Mouse (Mus musculus) Patski (cell line): ENCODE data around the gene Tbc1d8. TPM values are rescaled to one million over a fixed set of nuclear protein-coding genes. Genes with fewer than 3 reads are reported as not detected.
A peak's percentile ranks its signal among the peaks of the same experiment; 100 is the strongest.

Experiments used
- ATAC-seq: fragments of 100-300 bp; one replicate; pipeline ENCODE4 v1.8.0; 2021
- CTCF ChIA-PET: fragments of 350-600 bp; sonication (Branson Sonifier 250); formaldehyde crosslinking; loops from one replicate; lab custom pipeline; 2022; ENCODE audit warnings: inconsistent platforms; lab: Charles Lee
- POLR2A ChIA-PET: fragments of 350-600 bp; sonication (Branson Sonifier 250); formaldehyde crosslinking; loops from one replicate; lab custom pipeline; 2022; ENCODE audit warnings: antibody characterized with exemption, inconsistent platforms; lab: Charles Lee
- DNase-seq: peaks from one replicate; pipeline ENCODE4 v3.0.0-alpha.2; 2011; ENCODE audit warnings: low read depth, low spot score
- H3K27me3 ChIP-seq: fragments of 371-371 bp; one replicate; pipeline ENCODE4 v1.5.1; 2021
- CTCF ChIP-seq: fragments of 100-300 bp; IDR thresholded peaks from one replicate; pipeline ENCODE4 v1.5.1; 2021
- in situ Hi-C: fragments of 300-500 bp; cut with MboI; formaldehyde crosslinking; loops from 3 replicates; pipeline ENCODE4 v1.11.1; 2018; ENCODE audit warnings: low pct_unique_long_range_greater_than_20kb, mixed read lengths
- polyA plus RNA-seq: library from polyadenylated mRNA; unstranded; gene quantifications from one replicate; pipeline ENCODE4 v1.2.3, GENCODE M21; 2021

Tbc1d8 gene
- polyA plus RNA-seq, 1 experiment from 2014 or later = 3.0 TPM

DNA sequence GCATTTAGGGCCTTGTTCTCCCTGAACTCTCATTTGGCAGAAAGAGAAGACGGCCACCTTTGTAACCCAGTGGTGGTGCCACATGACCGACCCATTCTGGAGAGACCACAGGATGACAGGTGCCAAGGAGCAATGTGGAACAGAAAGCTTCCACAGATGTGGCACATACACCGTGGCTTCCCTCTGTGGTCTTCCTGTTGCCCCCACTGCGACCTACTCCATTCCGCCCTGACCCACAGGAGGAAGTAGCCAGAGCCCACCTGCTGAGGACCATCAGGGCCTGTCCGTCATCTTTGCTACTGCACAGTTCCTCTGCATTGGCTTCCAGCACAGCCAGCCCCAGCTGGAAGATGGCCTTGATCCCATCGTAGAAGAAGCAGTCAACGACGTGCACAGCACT, 97.5 kb downstream of the Tbc1d8 start:
- TF ChIP-seq CTCF = no peak
- DNase-seq (no peak), ATAC-seq (no peak)
- no peaks in the 10 kb centered on the region for H3K27me3 ChIP-seq
- in situ Hi-C loops = loop anchor here (25.0 kb wide), 1 partner anchor 281 kb away; the partner anchor contains the start of gene Creg2
- POLR2A ChIA-PET = no interaction called here
- CTCF ChIA-PET = interaction anchor here (1.0 kb wide), 1 partner anchor 9 kb away, joined by 3 read pairs; no protein-coding TSS in a partner anchor

DNA sequence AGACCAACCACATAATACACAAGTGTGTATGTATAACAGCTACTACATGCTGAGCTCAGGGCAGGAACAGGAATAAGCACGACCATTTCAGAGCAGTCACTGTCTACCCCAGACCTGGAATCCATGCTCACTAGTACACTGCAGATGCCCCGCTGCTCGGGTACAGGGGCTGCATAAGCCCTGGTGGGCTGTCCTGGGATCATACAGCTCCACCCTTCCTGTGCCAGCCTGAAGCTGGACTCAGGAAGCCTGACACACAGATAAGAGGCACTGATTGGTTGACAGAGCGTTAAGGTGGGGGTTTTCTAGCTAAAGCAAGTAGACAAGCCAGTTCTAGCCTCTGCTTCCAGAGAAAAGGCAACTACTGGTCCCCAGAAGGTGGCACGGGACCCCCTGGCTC, 99.5 kb downstream of the Tbc1d8 start:
- ChIA-PET POLR2A (interaction anchor here (0.6 kb wide), 1 partner anchor 39 kb away, joined by 3 read pairs; no protein-coding TSS in a partner anchor), CTCF (interaction anchor here (0.7 kb wide), 1 partner anchor 377 kb away, joined by 3 read pairs; no protein-coding TSS in a partner anchor)
- in situ Hi-C loops = loop anchor here (25.0 kb wide), 1 partner anchor 283 kb away; the partner anchor contains the start of gene Creg2
- DNase-seq (no peak), ATAC-seq (no peak)
- H3K27me3 ChIP-seq = no peaks in the 10 kb centered on the region
- no peak for TF ChIP-seq CTCF

DNA sequence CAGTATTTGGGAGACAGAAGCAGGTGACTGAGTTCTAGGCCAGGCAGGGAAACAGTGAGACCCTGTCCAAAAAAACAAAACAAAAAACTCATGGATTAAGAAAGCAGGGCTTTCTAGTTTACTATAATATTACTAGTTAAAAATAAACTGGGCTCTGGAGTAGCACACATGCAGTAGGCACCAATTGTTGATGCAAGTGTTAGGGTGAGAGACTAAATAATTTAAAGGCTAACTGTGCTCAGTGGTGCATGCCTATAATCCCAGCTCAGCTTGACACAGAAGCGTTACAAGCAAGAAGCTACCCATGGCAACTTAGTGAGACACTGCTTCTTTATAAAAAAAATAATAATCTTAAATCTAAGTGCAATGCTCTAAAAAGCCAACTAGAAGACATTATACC, 100.0 kb downstream of the Tbc1d8 start:
- DNase-seq = no peak
- TF ChIP-seq CTCF = no peak
- ATAC-seq = no peak
- ChIA-PET CTCF (no interaction called here), POLR2A (interaction anchor here (0.6 kb wide), 1 partner anchor 39 kb away, joined by 3 read pairs; no protein-coding TSS in a partner anchor)
- no peaks in the 10 kb centered on the region for H3K27me3 ChIP-seq
- in situ Hi-C loops = loop anchor here (25.0 kb wide), 1 partner anchor 284 kb away; the partner anchor contains the start of gene Creg2

DNA sequence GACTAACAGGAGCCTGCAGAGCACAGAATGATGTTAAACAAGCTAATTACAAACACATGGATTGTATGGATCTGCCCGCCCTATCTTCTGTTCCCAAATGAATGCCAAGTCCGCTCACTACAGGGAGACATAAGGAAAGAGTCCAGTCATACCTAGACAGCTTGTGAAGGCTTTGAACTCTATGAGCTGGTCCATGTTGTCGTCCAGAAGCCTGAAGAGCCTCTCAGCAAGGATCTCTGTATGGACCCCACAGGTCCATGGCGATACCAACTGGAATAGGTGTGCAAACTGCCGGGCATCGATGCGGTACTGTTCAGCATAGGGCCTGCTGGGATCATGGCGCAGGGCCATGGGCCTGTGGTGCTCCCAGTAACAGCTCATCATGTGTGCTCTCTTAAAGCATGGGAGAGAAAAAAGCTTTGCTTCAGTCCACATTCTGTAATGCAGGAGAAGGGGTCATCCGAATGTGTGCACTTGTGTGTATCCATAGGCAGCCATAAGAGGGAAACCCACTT, 101.8 kb downstream of the Tbc1d8 start:
- ChIA-PET CTCF (interaction anchor here (1.2 kb wide), 1 partner anchor 154 kb away, joined by 3 read pairs; no protein-coding TSS in a partner anchor), POLR2A (interaction anchor here (0.8 to 0.9 kb wide), 2 partner anchors 17 to 371 kb away, joined by 3 read pairs; no protein-coding TSS in a partner anchor)
- DNase-seq (no peak), ATAC-seq (no peak)
- in situ Hi-C loops = loop anchor here (25.0 kb wide), 1 partner anchor 286 kb away; the partner anchor contains the start of gene Creg2
- no peak for TF ChIP-seq CTCF
- no peaks in the 10 kb centered on the region for H3K27me3 ChIP-seq

DNA sequence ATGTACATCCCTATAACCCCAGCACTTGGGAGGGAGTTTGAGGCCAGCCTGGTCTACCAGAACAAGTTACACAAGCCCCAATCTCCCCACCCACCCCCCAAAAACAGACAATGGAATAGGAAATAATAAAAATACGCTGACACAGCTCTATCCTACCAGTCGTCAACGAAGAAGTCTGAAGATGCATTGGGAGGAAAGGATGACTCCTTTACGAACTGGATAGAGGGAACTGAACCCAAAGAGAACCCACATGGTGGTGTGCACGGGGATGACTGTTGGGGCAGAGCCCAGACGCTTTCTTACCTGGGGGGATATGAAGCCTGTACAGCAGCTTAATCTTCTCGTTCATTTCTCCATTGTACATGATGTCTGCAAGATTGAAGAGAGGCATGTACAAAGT, 102.4 kb downstream of the Tbc1d8 start:
- no peak for ATAC-seq
- no peak for TF ChIP-seq CTCF
- DNase-seq = no peak
- POLR2A ChIA-PET = interaction anchor here (0.9 kb wide), 1 partner anchor 18 kb away, joined by 3 read pairs; no protein-coding TSS in a partner anchor
- in situ Hi-C loops = loop anchor here (25.0 kb wide), 1 partner anchor 286 kb away; the partner anchor contains the start of gene Creg2
- CTCF ChIA-PET = interaction anchor here (0.9 to 2.0 kb wide), 2 partner anchors 14 to 375 kb away, joined by 3 to 4 read pairs; no protein-coding TSS in a partner anchor
- no peaks in the 10 kb centered on the region for H3K27me3 ChIP-seq

DNA sequence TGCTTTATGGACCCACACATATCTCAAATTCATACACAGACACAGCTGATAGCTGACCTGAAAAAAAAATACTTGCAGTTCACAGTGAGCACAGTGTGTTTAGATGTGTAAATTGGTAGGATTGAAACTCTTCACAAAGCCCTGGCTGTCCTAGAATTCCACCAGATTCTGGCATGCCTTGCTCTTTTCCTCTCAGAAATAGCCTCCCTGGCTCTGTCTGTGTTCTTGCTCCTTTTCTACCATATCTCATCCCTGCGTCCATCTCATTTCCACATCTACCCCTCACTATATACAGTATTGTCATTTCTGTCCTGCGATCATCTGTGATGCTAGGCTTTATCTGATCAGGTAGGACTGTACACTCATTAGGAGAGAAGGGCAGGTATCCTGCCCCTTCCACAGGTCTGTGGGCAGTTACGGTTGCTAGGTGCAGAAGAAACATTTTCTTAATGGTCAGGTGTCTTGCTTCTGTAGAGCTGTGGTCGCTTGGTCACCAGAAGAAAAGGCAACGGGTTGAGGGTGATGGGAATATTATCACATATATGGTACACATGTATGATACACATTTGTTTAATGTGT, 104.2 kb downstream of the Tbc1d8 start:
- ChIA-PET POLR2A (interaction anchor here (0.6 kb wide), 3 partner anchors 7 to 1562 kb away, joined by 3 to 6 read pairs (median 4); no protein-coding TSS in a partner anchor), CTCF (interaction anchor here (0.9 to 2.0 kb wide), 3 partner anchors 16 to 363 kb away, joined by 3 to 4 read pairs (median 4); no protein-coding TSS in a partner anchor)
- ATAC-seq = no peak
- no peaks in the 10 kb centered on the region for H3K27me3 ChIP-seq
- DNase-seq = no peak
- in situ Hi-C loops = no loop called here
- no peak for TF ChIP-seq CTCF

DNA sequence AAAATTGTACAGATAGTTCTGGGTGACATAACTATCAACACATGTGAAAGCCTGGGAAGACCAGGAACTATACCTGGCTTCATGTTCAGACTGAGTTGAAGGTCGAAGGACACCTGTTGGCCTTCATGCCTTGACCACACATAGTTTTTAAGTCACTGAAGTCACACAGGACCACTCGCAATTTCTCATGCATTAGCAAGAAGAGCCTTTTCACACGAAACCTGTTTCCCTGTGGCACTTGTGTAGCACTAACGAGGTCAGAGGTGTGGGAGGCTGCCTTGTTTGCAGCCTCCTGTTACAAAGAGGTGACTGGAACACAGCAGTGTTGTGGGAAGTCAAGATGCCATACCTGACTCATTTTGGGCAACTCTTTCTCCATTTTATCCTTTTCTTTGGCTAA, 105.2 kb downstream of the Tbc1d8 start:
- ChIA-PET CTCF (interaction anchor here (1.1 kb wide), 1 partner anchor 362 kb away, joined by 4 read pairs; no protein-coding TSS in a partner anchor), POLR2A (interaction anchor here (0.6 kb wide), 1 partner anchor 16 kb away, joined by 3 read pairs; no protein-coding TSS in a partner anchor)
- ATAC-seq (no peak), DNase-seq (no peak)
- in situ Hi-C loops = no loop called here
- H3K27me3 ChIP-seq = no peaks in the 10 kb centered on the region
- no peak for TF ChIP-seq CTCF

DNA sequence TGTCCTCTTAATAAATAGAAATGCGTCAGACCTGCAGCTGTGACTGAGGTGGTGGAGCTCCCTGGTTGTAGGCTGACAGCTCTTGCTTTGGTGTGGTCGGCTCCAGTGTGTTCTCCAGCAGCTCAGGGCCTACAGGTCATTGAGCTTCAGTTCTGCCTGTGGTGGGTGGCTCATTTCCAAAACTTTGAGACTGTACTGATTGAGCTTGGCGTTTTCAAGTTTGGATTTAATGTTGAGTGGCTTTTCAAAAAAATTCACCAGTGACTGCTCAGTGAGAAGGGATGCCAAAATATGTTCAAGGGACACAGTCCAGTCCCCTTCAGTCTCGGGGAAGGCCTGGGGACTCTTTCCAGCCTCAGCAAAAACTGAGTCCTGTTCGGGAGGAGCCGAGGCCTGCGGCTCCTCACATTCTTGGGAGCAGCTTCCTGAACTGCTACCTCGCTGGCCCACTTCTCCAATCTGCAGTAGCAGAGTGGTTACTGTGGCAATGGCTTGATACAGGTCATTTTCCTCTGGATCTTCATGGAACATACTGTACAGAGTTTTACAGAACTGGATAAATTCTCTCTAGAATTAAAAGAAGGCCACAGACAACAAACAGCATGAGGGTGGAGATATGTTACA, 106.2 kb downstream of the Tbc1d8 start:
- in situ Hi-C loops = no loop called here
- TF ChIP-seq CTCF = no peak
- no peaks in the 10 kb centered on the region for H3K27me3 ChIP-seq
- ChIA-PET POLR2A (interaction anchor here (0.8 kb wide), 1 partner anchor 23 kb away, joined by 3 read pairs; no protein-coding TSS in a partner anchor), CTCF (no interaction called here)
- DNase-seq (no peak), ATAC-seq (no peak)

DNA sequence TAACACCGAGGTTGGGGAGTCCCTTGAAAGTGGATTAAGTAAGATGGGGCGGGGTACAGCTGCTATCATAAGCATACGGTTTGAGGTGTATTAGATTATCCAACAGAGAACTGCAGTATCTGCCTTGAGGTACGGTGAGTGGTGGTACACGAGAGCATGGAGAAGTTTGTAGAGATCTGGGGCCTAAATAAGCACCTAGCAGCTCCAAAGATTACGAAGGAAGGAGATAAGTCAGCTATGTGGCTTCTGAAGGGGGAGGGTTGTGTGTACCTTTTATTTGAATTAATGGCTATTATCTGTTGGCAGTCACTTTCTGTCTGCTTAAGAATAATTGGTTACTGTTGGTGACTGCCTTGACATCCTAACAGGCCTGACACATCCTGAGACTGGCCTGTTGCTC, 108.1 kb downstream of the Tbc1d8 start:
- no peaks in the 10 kb centered on the region for H3K27me3 ChIP-seq
- no peak for TF ChIP-seq CTCF
- ChIA-PET CTCF (no interaction called here), POLR2A (no interaction called here)
- no peak for DNase-seq
- no peak for ATAC-seq
- in situ Hi-C loops = no loop called here

DNA sequence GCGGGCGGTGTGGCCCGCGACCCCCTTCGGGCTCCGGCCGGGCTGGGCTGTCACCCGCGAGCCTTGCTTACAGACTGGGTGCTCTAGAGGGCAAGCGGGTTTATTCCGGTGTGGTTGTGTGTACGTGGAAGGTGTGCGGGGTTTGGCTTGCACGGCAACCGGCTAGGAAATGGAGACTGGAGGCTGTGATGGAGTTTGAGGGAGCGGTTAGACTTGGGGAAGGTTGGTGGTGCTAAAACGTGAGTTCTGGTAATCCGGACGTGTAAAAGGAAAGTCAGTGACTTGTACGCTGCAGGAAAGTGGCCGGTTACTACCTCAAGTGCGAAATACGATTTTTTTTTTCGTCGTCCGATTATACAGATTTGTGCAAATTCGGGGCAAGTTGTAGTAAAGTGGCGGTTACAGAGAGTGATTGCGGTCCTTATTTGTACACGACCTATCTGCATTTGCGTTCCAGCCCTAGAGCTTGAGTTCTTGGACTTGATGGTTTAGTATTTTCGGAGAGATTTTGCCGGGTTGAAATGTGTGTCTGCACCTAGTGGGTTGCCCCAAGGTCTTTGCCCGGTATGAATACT, 110.2 kb downstream of the Tbc1d8 start:
- TF ChIP-seq CTCF = no peak
- in situ Hi-C loops = no loop called here
- ChIA-PET POLR2A (interaction anchor here (0.9 kb wide), 1 partner anchor 110 kb away, joined by 3 read pairs; the partner anchor contains the start of gene Tbc1d8), CTCF (no interaction called here)
- DNase-seq (no peak), ATAC-seq (peak; percentile 24)
- H3K27me3 ChIP-seq = no peaks in the 10 kb centered on the region
